Mouse (Mus musculus) adrenal gland, adult 8-10 months (tissue): ENCODE data around the gene 4931429L15Rik. TPM values are rescaled to one million over a fixed set of nuclear protein-coding genes. Genes with fewer than 3 reads are reported as not detected.

ENCODE experiments used
- DNase-seq: peaks from one replicate; pipeline ENCODE4 v3.0.0; 2022
- total RNA-seq, 4 experiments: library from RNA; stranded (reverse); gene quantifications; 2 replicates each; pipeline ENCODE4 v1.2.4; 2022

4931429L15Rik gene
- total RNA-seq, 4 experiments from 2014 or later, result not detected

DNA sequence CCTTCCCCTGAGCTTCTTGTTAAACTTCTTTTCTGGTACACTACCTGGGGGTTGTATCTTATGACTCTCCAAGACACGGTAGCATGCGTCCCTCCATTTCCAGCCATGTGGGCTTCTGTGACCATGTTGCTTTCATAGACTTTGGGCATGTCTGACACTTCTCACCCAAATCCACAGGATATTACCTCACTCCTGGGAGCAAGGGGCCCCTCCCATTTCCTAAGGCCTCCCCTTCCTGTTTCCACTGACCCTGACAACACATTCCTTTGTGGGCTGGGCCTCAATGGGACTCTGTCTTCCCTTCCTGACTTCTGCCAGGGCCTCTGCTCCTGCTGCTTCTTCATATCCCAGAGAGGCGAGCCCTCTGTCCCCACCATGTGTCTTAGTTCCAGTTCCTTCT, 62.2 kb downstream of the 4931429L15Rik start:
- no peak for DNase-seq

DNA sequence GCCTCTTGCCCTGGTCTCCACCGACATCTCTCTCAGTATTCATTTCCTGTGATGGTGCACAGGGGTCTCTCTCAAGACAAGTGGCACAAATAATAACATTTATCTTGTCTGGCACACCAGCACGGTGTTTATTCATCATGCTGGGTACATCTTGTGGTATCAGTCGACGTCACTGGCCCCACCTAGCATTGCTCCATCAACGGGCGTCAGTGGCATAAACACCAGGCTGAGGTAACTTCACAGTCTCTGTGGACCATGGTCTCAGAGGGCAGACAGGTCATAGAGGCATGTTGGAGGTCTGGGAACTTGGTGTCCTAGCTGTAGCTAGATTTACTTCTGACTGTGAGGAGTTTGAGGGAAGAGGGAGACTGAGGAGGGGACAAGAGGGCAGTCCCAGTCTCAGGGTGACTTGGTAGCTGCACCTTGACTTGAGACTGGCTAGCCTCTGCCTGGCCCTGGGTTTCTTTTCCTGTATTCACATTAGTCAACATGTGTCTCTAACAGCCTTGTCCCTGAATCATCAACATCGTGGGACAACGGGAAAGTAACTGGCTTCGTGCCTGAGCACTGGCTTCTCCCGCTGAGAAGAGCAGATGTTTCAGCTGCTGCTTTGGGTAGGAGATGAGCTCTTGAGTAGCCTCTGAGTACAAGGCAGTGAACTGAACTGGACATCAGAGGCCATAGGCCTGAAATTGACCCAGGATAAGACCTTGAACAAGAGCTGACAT, 63.0 kb downstream of the 4931429L15Rik start:
- no peak for DNase-seq

DNA sequence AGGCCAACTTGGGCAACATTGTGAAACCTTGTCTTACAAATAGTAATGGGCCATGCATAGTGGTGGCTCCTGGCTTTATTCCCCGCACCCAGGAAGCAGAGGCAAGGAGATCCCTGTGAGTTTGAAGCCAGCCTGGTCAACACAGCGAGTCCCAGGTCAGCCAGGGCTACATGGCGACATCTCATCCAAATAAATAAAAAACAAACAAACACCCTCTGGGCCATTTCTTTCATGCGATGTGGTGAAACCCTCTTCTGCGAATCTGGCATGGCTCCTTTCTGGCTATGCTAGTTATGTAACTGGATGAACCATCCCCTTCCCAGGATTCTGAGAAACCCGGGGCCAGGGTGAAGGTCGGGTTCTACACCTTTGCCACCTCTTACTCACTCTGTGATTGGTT, 63.6 kb downstream of the 4931429L15Rik start:
- DNase-seq, result no peak

Other genes with a start within 250 kb of the 4931429L15Rik start
- 1 to 10 TPM in 3 of 4 experiments, not detected in 1; 1.2 to 3.5 (median 1.5) TPM for gene Apoa1, start 91.4 kb downstream of the 4931429L15Rik start, total RNA-seq
- gene Apoc3, start 84.3 kb downstream of the 4931429L15Rik start, total RNA-seq, result 1 to 10 TPM in 3 of 4 experiments, not detected in 1; 1.5 to 4.7 (median 4.2) TPM
- under 1 TPM in 1 of 4 experiments, not detected in 3; 0.16 TPM for gene Apoa4, start 79.3 kb downstream of the 4931429L15Rik start, total RNA-seq
- gene Apoa5, start 51.4 kb downstream of the 4931429L15Rik start, total RNA-seq, result under 1 TPM in 2 of 4 experiments, not detected in 2; 0.10 to 0.41 TPM
- gene Zpr1, start 46.9 kb downstream of the 4931429L15Rik start, total RNA-seq, result 10 to 100 TPM; 42.2 to 44.5 (median 42.9) TPM
- 10 to 100 TPM; 10.4 to 14.9 (median 10.7) TPM for gene Bud13, start 37.0 kb downstream of the 4931429L15Rik start, total RNA-seq